Mouse (Mus musculus): ENCODE measurements around the gene Fam196b. TPM values are rescaled to one million over a fixed set of nuclear protein-coding genes. Genes with fewer than 3 reads are reported as not detected.

Fam196b gene
- polyA plus RNA-seq, 1 experiment from 2014 or later, result 0.46 TPM

DNA sequence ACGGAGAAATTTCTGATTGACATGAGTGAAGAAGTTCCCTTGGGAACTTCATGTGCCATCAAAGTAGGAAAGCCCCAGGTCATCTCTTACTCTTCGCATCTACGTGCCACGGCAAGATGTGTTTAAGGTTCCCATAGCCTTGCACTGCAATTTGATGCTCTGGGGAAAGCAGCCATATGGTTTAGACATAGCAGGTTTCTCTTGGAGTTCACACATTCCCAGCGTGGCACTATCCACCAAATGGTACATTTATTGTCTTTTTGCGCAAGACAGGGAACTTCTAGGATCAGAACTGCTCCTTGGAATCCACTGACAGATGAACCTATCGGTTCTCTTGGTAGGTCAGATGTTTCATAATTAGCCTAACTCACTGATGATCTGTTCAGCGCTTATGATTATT, 86.7 kb downstream of the Fam196b start:
- Histone ChIP-seq H3K27ac (replicated peaks; ENCODE audit: low read depth, low read length) (no peak overlapping the region), H3K4me1 (ENCODE audit: control insufficient read depth, insufficient read depth, low read length) (no peaks in the 10 kb centered on the region), H3K27me3 (replicated peaks; ENCODE audit: control insufficient read depth, insufficient read depth, low read length) (no peaks in the 10 kb centered on the region), H3K4me2 (ENCODE audit: low read depth, low read length) (no peak overlapping the region), H3K4me3 (ENCODE audit: low read depth, low read length) (no peak overlapping the region), H3K9me3 (ENCODE audit: control insufficient read depth, low read length) (no peaks in the 10 kb centered on the region), H3K36me3 (ENCODE audit: control insufficient read depth, insufficient read depth, low read length) (no peaks in the 10 kb centered on the region), H3K9ac (ENCODE audit: low read depth, low read length) (no peak overlapping the region)
- no peak for DNase-seq (ENCODE audit: low spot score)
- no peak for ATAC-seq (ENCODE audit: low read depth)
- WGBS, result 86% methylated on average over 8 of the region's 8 CpGs

DNA sequence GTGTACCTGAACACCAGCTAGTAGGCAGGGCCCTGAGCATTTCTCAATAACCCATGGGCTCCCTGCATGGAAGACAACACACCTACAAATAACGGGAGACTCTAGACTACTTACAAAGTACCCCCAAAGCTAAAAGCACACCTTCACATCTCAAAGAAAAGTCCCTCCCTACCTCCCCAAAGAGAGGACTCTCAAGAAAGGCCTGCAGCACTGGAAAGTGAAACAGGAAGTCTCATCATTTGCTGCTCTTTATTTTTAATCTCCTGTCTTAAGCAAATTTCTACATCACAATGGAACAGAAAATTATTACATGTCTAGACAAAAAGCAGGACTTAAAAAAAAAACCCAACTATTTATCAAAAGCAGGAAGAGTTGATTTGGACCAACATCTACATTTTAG, 90.7 kb downstream of the Fam196b start:
- WGBS, result 83% methylated on average over 1 of the region's 1 CpGs
- Histone ChIP-seq H3K27me3 (replicated peaks; ENCODE audit: control insufficient read depth, insufficient read depth, low read length) (no peaks in the 10 kb centered on the region), H3K9ac (ENCODE audit: low read depth, low read length) (no peak overlapping the region), H3K36me3 (ENCODE audit: control insufficient read depth, insufficient read depth, low read length) (no peaks in the 10 kb centered on the region), H3K4me3 (ENCODE audit: low read depth, low read length) (no peak overlapping the region), H3K9me3 (ENCODE audit: control insufficient read depth, low read length) (no peaks in the 10 kb centered on the region), H3K4me1 (ENCODE audit: control insufficient read depth, insufficient read depth, low read length) (no peaks in the 10 kb centered on the region), H3K27ac (replicated peaks; ENCODE audit: low read depth, low read length) (no peak overlapping the region), H3K4me2 (ENCODE audit: low read depth, low read length) (no peak overlapping the region)
- ATAC-seq (ENCODE audit: low read depth) (no peak), DNase-seq (ENCODE audit: low spot score) (no peak)

DNA sequence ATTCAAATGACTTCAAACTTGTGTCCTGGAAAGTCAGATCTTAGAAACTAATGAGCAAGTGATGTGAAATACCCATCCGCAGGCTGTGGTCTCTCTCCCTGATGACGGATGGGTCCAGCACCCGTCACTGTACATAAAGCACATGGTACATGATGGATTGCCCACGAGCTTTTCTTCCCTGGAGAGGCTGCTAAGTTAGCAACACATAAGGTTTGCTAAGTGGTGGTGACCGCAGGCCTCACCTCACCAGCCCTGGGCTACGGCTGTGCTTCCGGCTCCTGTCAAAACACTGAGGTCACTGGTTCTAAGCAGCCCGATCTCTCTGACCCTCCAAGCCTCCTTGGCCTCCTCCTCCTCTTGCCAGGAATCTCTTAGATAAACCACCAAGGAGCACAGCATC, 91.7 kb downstream of the Fam196b start:
- no peak overlapping the region for H3K4me3 ChIP-seq (ENCODE audit: low read depth, low read length)
- 59% methylated on average over 8 of the region's 8 CpGs for WGBS
- H3K9me3 ChIP-seq (ENCODE audit: control insufficient read depth, low read length), result no peaks in the 10 kb centered on the region
- H3K4me2 ChIP-seq (ENCODE audit: low read depth, low read length), result no peak overlapping the region
- H3K9ac ChIP-seq (ENCODE audit: low read depth, low read length), result no peak overlapping the region
- ATAC-seq (ENCODE audit: low read depth), result no peak
- no peak for DNase-seq (ENCODE audit: low spot score)
- no peaks in the 10 kb centered on the region for H3K4me1 ChIP-seq (ENCODE audit: control insufficient read depth, insufficient read depth, low read length)
- H3K27ac ChIP-seq (replicated peaks; ENCODE audit: low read depth, low read length), result no peak overlapping the region
- H3K36me3 ChIP-seq (ENCODE audit: control insufficient read depth, insufficient read depth, low read length), result no peaks in the 10 kb centered on the region
- H3K27me3 ChIP-seq (replicated peaks; ENCODE audit: control insufficient read depth, insufficient read depth, low read length), result no peaks in the 10 kb centered on the region

DNA sequence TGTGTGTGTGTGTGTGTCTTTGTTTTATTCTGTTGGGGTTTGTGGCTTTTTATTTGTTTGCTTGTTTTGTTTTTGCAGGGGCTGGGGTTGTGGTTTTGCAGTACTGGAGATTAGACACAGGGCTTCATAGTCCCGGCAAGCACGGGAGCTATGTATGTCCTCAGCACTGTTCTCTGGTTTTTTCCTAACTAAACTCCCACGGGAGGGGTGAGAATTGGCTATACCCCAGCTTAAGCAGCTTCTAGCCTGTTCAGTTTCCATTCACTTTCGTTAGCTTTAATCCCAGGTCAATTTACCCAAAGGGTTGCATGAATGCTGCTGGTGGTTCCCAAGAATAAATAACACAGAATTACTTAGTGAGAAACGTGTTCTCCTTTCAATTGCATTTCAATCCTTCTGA, 92.2 kb downstream of the Fam196b start:
- ATAC-seq (ENCODE audit: low read depth) (no peak; the same call in 1 of the 2 replicates), DNase-seq (ENCODE audit: low spot score) (peak; percentile 26)
- Histone ChIP-seq H3K4me1 (ENCODE audit: control insufficient read depth, insufficient read depth, low read length) (no peaks in the 10 kb centered on the region), H3K36me3 (ENCODE audit: control insufficient read depth, insufficient read depth, low read length) (no peaks in the 10 kb centered on the region), H3K4me3 (ENCODE audit: low read depth, low read length) (no peak overlapping the region), H3K4me2 (ENCODE audit: low read depth, low read length) (no peak overlapping the region), H3K9me3 (ENCODE audit: control insufficient read depth, low read length) (no peaks in the 10 kb centered on the region), H3K27me3 (replicated peaks; ENCODE audit: control insufficient read depth, insufficient read depth, low read length) (no peaks in the 10 kb centered on the region; the same call in 1 of the 2 replicates), H3K9ac (ENCODE audit: low read depth, low read length) (no peak overlapping the region), H3K27ac (replicated peaks; ENCODE audit: low read depth, low read length) (no peak overlapping the region)
- 32% methylated on average over 5 of the region's 5 CpGs for WGBS

DNA sequence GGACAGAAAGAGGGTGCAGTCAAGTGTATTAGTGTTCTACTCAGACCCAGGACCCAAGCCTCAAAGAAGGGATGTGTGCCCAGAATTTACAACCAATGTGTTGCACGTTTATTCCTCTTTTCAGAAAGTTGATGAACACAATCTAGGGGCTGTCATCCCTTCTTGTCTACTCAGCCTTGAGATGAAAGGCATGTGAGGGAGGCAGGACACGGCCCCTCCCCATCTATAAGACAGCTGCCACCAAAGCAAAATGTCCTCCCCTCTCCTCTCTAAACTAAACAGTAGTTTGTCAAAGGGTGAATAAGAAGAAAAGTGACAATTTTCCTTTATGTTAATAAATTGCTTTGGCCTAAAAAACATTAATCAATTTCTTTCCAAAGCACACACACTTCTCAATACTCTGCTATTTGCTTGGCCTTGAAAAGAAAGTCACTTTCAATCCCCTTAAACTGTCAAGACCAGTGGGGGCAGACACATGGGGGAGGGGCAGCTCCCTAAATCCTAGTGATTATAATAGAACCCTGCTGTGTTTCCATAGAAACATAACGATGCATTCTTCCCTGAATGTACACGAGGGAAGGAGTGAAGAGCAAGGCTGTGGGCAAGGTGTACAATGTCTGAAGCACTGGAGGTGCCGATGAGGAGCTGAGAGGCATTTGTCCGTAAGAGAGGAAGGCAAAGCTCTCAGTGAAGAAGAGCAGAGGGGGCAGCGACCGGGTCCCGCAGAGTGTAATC, 101.4 kb downstream of the Fam196b start:
- Histone ChIP-seq H3K4me3 (ENCODE audit: low read depth, low read length) (no peak overlapping the region), H3K36me3 (ENCODE audit: control insufficient read depth, insufficient read depth, low read length) (no peaks in the 10 kb centered on the region), H3K27me3 (replicated peaks; ENCODE audit: control insufficient read depth, insufficient read depth, low read length) (peaks cover 9% of the 10 kb centered on the region), H3K9ac (ENCODE audit: low read depth, low read length) (no peak overlapping the region), H3K27ac (replicated peaks; ENCODE audit: low read depth, low read length) (no peak overlapping the region), H3K4me2 (ENCODE audit: low read depth, low read length) (no peak overlapping the region), H3K9me3 (ENCODE audit: control insufficient read depth, low read length) (no peaks in the 10 kb centered on the region; the same call in 1 of the 2 replicates), H3K4me1 (ENCODE audit: control insufficient read depth, insufficient read depth, low read length) (no peaks in the 10 kb centered on the region)
- DNase-seq (ENCODE audit: low spot score), result peak; percentile 29
- 38% methylated on average over 9 of the region's 9 CpGs for WGBS
- ATAC-seq (ENCODE audit: low read depth), result no peak

DNA sequence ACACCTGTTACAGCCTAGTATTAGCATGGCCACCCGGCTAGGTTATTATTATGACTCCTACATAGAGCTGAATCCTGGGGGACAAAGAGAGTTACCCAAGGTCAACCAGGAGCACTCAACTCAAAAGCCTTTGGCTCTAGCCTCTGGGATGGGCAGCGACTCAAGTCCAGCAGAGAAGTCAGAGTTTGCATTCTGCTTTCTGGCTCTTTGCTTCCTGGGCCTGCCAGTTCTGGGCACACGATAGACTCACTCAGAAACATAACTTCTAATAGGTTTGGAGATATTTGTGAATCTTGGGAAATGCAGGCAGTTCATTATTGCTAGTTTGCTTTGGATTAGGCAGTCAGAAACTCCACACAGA, 102.0 kb downstream of the Fam196b start:
- Histone ChIP-seq H3K4me3 (ENCODE audit: low read depth, low read length) (no peak overlapping the region), H3K27ac (replicated peaks; ENCODE audit: low read depth, low read length) (no peak overlapping the region), H3K4me1 (ENCODE audit: control insufficient read depth, insufficient read depth, low read length) (no peaks in the 10 kb centered on the region), H3K36me3 (ENCODE audit: control insufficient read depth, insufficient read depth, low read length) (no peaks in the 10 kb centered on the region), H3K9ac (ENCODE audit: low read depth, low read length) (no peak overlapping the region), H3K4me2 (ENCODE audit: low read depth, low read length) (no peak overlapping the region), H3K27me3 (replicated peaks; ENCODE audit: control insufficient read depth, insufficient read depth, low read length) (peaks cover 9% of the 10 kb centered on the region), H3K9me3 (ENCODE audit: control insufficient read depth, low read length) (no peaks in the 10 kb centered on the region; the same call in 1 of the 2 replicates)
- ATAC-seq (ENCODE audit: low read depth) (no peak), DNase-seq (ENCODE audit: low spot score) (no peak)
- WGBS, result 70% methylated on average over 3 of the region's 3 CpGs

DNA sequence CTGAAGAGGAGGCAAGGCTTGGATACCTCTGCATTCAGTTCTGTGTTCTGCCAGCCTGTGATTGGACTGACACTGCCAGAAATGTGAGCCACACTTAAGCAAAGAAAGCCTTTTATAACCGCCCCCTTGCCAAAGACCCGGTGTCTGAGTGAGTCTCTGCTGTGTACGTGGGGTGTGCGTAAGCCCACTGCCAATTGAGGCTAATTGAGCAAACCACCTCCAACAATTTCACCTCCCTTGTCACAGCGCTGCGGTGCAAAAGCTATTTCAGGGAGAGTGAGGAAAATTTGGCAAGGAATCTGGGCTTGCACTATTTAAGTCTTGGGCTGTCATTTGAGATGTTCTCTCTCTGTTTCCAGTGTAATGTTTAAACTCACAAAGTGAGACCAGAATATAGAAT, 106.4 kb downstream of the Fam196b start:
- 24% methylated on average over 6 of the region's 6 CpGs for WGBS
- H3K4me2 ChIP-seq (ENCODE audit: low read depth, low read length), result no peak overlapping the region
- peaks cover 20% of the 10 kb centered on the region; the same call in 1 of the 2 replicates for H3K27me3 ChIP-seq (replicated peaks; ENCODE audit: control insufficient read depth, insufficient read depth, low read length)

DNA sequence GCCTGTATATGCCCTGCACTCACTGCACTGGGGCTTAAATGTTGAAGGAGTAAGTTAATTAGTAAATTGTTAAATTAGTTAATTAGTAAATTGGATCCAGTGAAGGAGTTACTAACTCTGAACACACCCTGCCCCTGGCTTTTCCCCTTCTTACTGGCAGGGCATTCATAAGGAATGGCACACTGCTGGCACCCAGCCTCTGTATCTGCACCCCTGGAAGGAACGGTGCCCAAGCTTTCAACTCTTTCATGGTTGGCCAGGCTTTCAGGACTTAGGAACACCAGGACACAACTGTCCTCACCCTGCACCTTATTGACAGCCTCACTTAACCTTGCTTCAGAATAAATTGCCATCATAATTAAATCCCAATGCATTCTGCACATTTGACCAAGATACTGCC, 109.9 kb downstream of the Fam196b start:
- no peak overlapping the region for H3K4me3 ChIP-seq (ENCODE audit: low read depth, low read length)
- ATAC-seq (ENCODE audit: low read depth), result no peak
- H3K27me3 ChIP-seq (replicated peaks; ENCODE audit: control insufficient read depth, insufficient read depth, low read length), result peaks cover 21% of the 10 kb centered on the region; the same call in 1 of the 2 replicates
- H3K9me3 ChIP-seq (ENCODE audit: control insufficient read depth, low read length), result no peaks in the 10 kb centered on the region
- WGBS, result 58% methylated on average over 1 of the region's 1 CpGs
- H3K27ac ChIP-seq (replicated peaks; ENCODE audit: low read depth, low read length), result no peak overlapping the region
- H3K4me1 ChIP-seq (ENCODE audit: control insufficient read depth, insufficient read depth, low read length), result no peaks in the 10 kb centered on the region
- H3K4me2 ChIP-seq (ENCODE audit: low read depth, low read length), result no peak overlapping the region
- DNase-seq (ENCODE audit: low spot score), result no peak
- no peaks in the 10 kb centered on the region for H3K36me3 ChIP-seq (ENCODE audit: control insufficient read depth, insufficient read depth, low read length)
- H3K9ac ChIP-seq (ENCODE audit: low read depth, low read length), result no peak overlapping the region

More for the DNA sequence above, 106.4 kb downstream of the Fam196b start:
- ATAC-seq (ENCODE audit: low read depth), result peak; percentile 85
- no peaks in the 10 kb centered on the region for H3K36me3 ChIP-seq (ENCODE audit: control insufficient read depth, insufficient read depth, low read length)
- H3K4me3 ChIP-seq (ENCODE audit: low read depth, low read length), result no peak overlapping the region
- DNase-seq (ENCODE audit: low spot score), result peak; percentile 92
- H3K27ac ChIP-seq (replicated peaks; ENCODE audit: low read depth, low read length), result no peak overlapping the region
- no peak overlapping the region for H3K9ac ChIP-seq (ENCODE audit: low read depth, low read length)
- no peaks in the 10 kb centered on the region for H3K4me1 ChIP-seq (ENCODE audit: control insufficient read depth, insufficient read depth, low read length)
- H3K9me3 ChIP-seq (ENCODE audit: control insufficient read depth, low read length), result no peaks in the 10 kb centered on the region

DNA sequence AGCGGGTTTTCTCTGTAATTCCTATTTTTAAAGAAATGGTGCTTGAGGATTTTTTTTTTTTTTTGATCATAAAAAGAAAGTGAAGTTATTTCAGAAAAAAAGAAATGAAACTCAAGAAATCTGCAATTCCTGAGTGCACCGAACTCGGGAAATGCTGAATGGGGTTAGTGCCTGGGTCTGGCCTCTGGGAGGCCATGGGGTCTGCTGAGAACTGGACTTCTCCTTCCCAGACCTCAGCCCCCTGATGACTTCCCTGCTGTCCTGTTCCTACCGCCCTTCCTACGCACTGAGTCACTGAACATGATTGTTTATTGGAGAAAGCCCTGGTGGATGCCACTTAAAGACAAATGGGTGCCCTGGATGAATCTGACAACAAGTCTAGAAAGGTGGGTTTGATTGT, 112.6 kb downstream of the Fam196b start:
- 75% methylated on average over 5 of the region's 5 CpGs for WGBS

More for the DNA sequence above, 112.6 kb downstream of the Fam196b start:
- Histone ChIP-seq H3K4me3 (ENCODE audit: low read depth, low read length) (no peak overlapping the region), H3K27ac (replicated peaks; ENCODE audit: low read depth, low read length) (no peak overlapping the region), H3K9me3 (ENCODE audit: control insufficient read depth, low read length) (no peaks in the 10 kb centered on the region), H3K4me1 (ENCODE audit: control insufficient read depth, insufficient read depth, low read length) (no peaks in the 10 kb centered on the region), H3K4me2 (ENCODE audit: low read depth, low read length) (no peak overlapping the region), H3K9ac (ENCODE audit: low read depth, low read length) (no peak overlapping the region), H3K27me3 (replicated peaks; ENCODE audit: control insufficient read depth, insufficient read depth, low read length) (peaks cover 21% of the 10 kb centered on the region; the same call in 1 of the 2 replicates), H3K36me3 (ENCODE audit: control insufficient read depth, insufficient read depth, low read length) (no peaks in the 10 kb centered on the region)
- no peak for ATAC-seq (ENCODE audit: low read depth)
- no peak for DNase-seq (ENCODE audit: low spot score)
